Mouse (Mus musculus): ENCODE data around the gene Mapk12. TPM values are rescaled to one million over a fixed set of nuclear protein-coding genes. Genes with fewer than 3 reads are reported as not detected.

The Mapk12 gene
- polyA plus RNA-seq, 1 experiment from 2014 or later = 23.7 TPM

DNA sequence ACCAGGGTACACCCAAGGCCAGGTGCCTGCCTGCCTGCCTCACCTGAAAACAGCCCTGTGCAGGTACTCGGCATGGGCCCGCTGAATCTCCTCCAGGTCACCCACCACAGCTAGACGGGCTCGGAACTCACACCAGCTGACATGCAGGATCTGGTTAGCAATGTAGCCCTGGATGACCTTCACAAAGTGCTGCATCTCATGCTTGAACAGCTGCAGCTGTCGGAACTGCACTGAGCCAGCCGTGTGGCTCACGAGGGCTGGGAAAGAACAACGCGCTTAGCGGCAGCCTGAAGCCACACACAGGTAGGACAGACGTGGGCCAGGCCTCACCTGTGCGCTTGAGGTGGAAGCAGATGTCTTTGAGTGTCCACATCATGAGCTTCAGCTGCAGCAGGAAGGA lies 39.7 kb downstream of the Mapk12 start:
- H3K36me3 ChIP-seq = peaks cover 100% of the 10 kb centered on the region
- peaks cover 19% of the 10 kb centered on the region for H3K4me1 ChIP-seq (replicated peaks)
- 93% methylated on average over 12 of the region's 12 CpGs for WGBS
- H3K4me3 ChIP-seq = no peak overlapping the region
- H3K27me3 ChIP-seq (ENCODE audit: insufficient read depth, poor library complexity, severe bottlenecking) = no peaks in the 10 kb centered on the region
- no peak for DNase-seq (ENCODE audit: low spot score)
- H3K9me3 ChIP-seq = no peaks in the 10 kb centered on the region
- no peak overlapping the region for H3K27ac ChIP-seq

DNA sequence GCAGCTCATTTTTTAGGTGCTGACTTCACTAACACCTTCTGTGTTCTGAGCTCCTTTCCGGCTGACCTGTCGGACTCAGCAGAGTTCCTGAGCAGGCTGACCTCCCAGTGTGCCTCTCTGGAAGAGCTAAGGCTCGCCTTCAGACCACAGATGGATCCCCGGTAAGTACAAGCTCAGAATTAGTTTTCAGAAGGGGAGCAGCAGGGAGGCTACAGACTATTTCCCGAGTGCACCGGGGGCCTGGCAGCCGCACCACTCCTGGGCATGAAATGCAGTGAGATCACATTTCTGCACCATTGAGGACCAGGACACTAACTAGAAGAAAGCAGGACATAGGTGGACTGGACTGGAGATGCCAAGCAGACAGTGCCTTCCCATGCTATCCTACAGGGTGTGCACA lies 41.9 kb downstream of the Mapk12 start:
- no peaks in the 10 kb centered on the region for H3K27me3 ChIP-seq (ENCODE audit: insufficient read depth, poor library complexity, severe bottlenecking)
- 90% methylated on average over 7 of the region's 7 CpGs for WGBS
- peaks cover 16% of the 10 kb centered on the region for H3K4me1 ChIP-seq (replicated peaks)
- no peak for DNase-seq (ENCODE audit: low spot score)
- H3K9me3 ChIP-seq = no peaks in the 10 kb centered on the region
- H3K36me3 ChIP-seq = peaks cover 100% of the 10 kb centered on the region
- H3K27ac ChIP-seq = no peak overlapping the region
- no peak overlapping the region for H3K4me3 ChIP-seq

DNA sequence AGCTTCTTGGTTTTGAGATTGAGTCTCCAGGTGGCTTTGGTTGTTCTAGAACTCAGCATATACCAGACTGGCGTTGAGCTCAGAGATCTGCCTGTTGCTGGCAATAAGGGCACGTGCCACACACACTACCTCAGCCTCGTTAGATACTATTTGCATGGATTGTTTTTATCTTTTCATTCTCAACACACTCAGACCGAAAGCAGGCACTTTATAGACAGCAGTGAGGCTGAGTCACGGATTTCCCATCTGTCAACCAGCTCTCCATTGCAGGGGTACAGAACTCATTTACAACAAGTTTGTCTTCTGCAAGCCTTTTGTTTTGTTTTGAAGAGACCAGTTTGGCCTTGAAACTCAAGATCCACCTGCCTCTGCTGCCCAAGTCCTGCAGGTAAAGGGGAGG lies 43.1 kb downstream of the Mapk12 start:
- Histone ChIP-seq H3K36me3 (peaks cover 100% of the 10 kb centered on the region), H3K4me3 (no peak overlapping the region), H3K27me3 (ENCODE audit: insufficient read depth, poor library complexity, severe bottlenecking) (no peaks in the 10 kb centered on the region), H3K27ac (no peak overlapping the region), H3K4me1 (replicated peaks) (peaks cover 10% of the 10 kb centered on the region), H3K9me3 (no peaks in the 10 kb centered on the region)
- DNase-seq (ENCODE audit: low spot score) = no peak
- 95% methylated on average over 5 of the region's 5 CpGs for WGBS

DNA sequence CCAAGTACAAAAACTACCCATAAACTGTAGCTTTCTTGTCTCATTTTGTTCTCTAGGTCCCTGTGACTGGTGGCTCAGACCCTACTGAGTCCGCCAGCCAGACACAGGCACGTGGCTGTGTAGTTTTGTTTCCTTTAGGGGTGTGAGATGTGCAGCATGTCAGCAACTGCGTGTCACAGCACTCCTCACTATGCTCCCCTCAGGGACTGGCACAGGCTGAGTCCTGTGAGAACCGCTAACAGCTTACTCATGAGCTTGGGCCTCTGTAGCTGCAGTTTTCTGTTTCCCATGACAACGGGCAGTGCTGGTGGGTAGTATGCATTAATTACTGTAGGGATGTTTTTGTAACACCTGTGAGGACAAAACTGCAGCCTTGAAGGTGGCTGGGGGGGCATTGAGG lies 48.3 kb downstream of the Mapk12 start:
- Histone ChIP-seq H3K36me3 (peaks cover 57% of the 10 kb centered on the region), H3K27ac (no peak overlapping the region), H3K4me1 (replicated peaks) (peaks cover 23% of the 10 kb centered on the region), H3K9me3 (no peaks in the 10 kb centered on the region), H3K27me3 (ENCODE audit: insufficient read depth, poor library complexity, severe bottlenecking) (no peaks in the 10 kb centered on the region), H3K4me3 (no peak overlapping the region)
- WGBS = 88% methylated on average over 5 of the region's 5 CpGs
- DNase-seq (ENCODE audit: low spot score) = no peak

DNA sequence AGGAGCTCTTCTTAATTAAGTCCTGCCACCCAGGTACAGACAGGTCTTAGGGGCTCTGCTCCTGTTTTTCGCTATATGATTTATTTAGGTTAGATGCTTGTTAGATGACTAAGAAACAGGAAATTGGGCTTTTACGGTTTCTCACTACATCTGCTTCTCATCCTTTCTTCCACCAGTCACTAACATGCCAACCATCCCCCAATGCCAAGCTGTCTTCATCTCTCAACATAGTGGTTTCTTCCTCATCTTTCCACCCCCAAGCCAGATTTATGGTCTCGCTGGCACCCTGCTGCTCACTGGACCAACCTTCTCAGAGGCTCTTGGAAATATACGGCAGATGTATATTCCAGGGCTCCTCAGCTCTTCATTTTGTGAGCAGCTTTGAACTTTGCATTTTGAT lies 49.8 kb downstream of the Mapk12 start:
- WGBS = 92% methylated on average over 4 of the region's 4 CpGs
- peaks cover 57% of the 10 kb centered on the region for H3K36me3 ChIP-seq
- no peaks in the 10 kb centered on the region for H3K27me3 ChIP-seq (ENCODE audit: insufficient read depth, poor library complexity, severe bottlenecking)
- H3K27ac ChIP-seq = no peak overlapping the region
- H3K4me3 ChIP-seq = no peak overlapping the region
- no peak for DNase-seq (ENCODE audit: low spot score)
- no peaks in the 10 kb centered on the region for H3K9me3 ChIP-seq
- H3K4me1 ChIP-seq (replicated peaks) = peaks cover 23% of the 10 kb centered on the region

DNA sequence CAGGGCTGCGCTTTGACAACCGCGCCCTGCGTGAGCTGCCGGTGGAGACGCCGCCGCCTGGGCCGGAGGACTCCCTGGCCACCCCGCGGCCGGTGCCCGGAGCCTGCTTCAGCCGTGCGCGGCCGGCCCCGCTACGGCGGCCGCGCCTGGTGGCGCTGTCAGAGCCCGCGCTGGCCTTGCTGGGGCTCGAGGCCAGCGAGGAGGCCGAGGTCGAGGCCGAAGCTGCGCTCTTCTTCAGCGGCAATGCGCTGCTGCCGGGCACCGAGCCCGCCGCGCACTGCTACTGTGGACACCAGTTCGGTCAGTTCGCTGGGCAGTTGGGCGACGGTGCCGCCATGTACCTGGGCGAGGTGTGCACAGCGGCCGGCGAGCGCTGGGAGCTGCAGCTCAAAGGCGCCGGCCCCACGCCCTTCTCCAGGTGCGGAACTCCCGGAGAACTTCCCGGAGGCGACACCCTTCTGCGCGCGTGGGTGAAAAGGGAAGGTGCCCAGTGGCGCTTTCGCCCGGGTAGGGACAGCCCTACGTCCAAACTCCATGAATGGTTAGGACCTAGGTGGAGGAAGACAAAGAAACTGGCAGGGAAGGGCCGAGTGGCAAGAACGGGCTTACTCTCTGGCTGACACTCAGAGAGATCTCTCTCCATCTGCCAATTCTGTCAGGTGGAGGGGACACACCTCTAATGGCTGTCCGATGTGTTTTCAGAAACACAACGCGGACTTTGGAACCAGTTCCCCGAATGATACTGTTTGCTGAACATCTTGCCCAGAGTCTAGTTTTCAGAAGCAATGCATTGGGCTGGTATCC lies 51.1 kb downstream of the Mapk12 start:
- Histone ChIP-seq H3K9me3 (no peaks in the 10 kb centered on the region), H3K27ac (peak overlapping the region; percentile 91), H3K4me3 (peak overlapping the region; percentile 96), H3K27me3 (ENCODE audit: insufficient read depth, poor library complexity, severe bottlenecking) (no peaks in the 10 kb centered on the region), H3K4me1 (replicated peaks) (peaks cover 23% of the 10 kb centered on the region), H3K36me3 (peaks cover 57% of the 10 kb centered on the region)
- DNase-seq (ENCODE audit: low spot score) = no peak
- 4% methylated on average over 68 of the region's 68 CpGs for WGBS

DNA sequence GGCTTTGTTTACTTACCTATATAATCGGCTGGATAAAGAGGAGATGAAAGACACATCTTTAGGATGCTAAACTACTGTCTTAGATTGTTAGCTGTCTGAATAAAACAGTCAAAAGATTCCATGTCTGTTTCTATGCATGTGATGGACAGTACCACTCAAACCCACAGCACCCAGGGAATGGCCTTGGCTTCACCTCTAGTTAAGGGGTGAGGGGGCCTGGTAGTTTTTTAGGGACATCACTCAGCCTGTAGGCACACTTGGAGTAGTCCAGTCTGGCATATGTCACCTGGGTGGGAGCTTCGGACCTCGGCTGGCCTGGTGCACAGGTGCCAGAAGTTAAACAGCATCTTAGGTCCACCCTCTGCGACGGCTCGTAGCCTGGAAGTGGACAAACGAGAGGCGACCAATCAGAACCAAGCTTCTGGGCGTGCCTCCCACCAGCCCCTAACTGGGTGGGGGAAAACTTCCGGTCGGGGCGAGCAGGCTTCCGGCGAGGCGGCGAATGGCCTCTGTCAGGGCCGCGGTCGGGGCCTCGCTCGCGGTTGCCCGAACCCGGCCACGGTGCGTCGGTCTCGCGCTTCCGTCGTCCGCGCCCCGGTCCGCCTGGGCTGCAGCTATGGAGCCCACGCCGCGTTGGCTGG lies 51.8 kb downstream of the Mapk12 start, which contains the start of gene Selenoo:
Gene Selenoo (plus strand): TSS at position 478 of the 641 bp plus-strand sequence.
- peak; percentile 91 for DNase-seq (ENCODE audit: low spot score)

DNA sequence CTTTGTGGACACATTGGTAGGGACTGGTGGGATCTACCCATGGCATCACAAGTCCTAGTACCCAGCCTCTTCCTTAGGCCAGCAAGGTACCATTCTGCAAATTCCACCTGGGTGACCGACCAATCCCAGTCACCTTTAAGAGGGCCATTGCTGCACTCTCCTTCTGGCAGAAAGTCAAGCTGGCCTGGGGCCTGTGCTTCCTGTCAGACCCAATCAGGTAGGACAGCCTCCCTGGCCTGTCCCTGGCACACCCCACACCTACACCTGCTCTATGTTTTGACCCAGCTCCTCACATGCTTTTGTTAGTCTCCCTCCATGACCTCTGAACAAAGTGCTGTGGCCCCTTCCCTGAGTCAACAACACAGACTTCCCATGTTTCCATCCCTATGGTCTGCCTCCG lies 55.7 kb downstream of the Mapk12 start:
- no peak overlapping the region for H3K27ac ChIP-seq
- H3K4me1 ChIP-seq (replicated peaks) = peaks cover 16% of the 10 kb centered on the region
- 97% methylated on average over 2 of the region's 2 CpGs for WGBS
- no peaks in the 10 kb centered on the region for H3K9me3 ChIP-seq
- no peak for DNase-seq (ENCODE audit: low spot score)
- no peaks in the 10 kb centered on the region for H3K27me3 ChIP-seq (ENCODE audit: insufficient read depth, poor library complexity, severe bottlenecking)
- peaks cover 72% of the 10 kb centered on the region for H3K36me3 ChIP-seq
- no peak overlapping the region for H3K4me3 ChIP-seq

More for the DNA sequence above, 51.8 kb downstream of the Mapk12 start, which contains the start of gene Selenoo:
- H3K27ac ChIP-seq = peak within 1 kb of the TSS; percentile 91
- H3K4me1 ChIP-seq (replicated peaks) = peaks cover 23% of the 10 kb centered on the region
- H3K27me3 ChIP-seq (ENCODE audit: insufficient read depth, poor library complexity, severe bottlenecking) = no peaks in the 10 kb centered on the region
- peaks cover 57% of the 10 kb centered on the region for H3K36me3 ChIP-seq
- no peaks in the 10 kb centered on the region for H3K9me3 ChIP-seq
- 2% methylated on average over 38 of the region's 38 CpGs for WGBS
- H3K4me3 ChIP-seq = peak within 1 kb of the TSS; percentile 96

DNA sequence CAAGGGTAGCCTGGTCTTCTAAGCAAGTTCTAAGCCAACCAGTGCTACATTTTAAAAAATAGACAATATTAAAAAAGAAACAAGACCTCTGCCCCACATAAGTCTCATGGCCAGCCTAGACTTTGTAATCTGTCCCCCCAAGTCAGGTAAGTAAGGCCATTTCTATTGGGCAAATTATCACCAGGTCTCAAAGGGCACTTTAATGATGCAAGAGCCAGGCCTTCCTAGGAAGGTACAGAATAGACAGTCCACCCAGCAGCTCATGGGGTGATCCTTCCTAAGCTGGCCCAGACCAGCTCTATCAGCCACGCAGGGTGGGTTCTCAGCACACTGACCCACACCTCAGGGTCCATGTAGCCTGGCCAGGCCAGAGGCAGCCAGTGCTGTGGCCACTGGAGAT lies 56.6 kb downstream of the Mapk12 start:
- Histone ChIP-seq H3K4me3 (no peak overlapping the region), H3K27me3 (ENCODE audit: insufficient read depth, poor library complexity, severe bottlenecking) (no peaks in the 10 kb centered on the region), H3K27ac (no peak overlapping the region), H3K9me3 (no peaks in the 10 kb centered on the region), H3K36me3 (peaks cover 81% of the 10 kb centered on the region), H3K4me1 (replicated peaks) (peaks cover 9% of the 10 kb centered on the region)
- 94% methylated on average over 1 of the region's 1 CpGs for WGBS
- DNase-seq (ENCODE audit: low spot score) = no peak

Other genes with a start within 250 kb of the Mapk12 start
- gene Ttll8, start 186.3 kb downstream of the Mapk12 start, polyA plus RNA-seq (2016; fragmentation: Nextera tagmentation; extraction: Ambion mirVana) = 0.05 and 0.08 TPM in 2 replicates
- 4.7 and 5.5 TPM in 2 replicates for gene Mlc1, start 161.7 kb downstream of the Mapk12 start, polyA plus RNA-seq (2016; fragmentation: Nextera tagmentation; extraction: Ambion mirVana)
- not detected in 2 replicates for gene Mov10l1, start 157.8 kb downstream of the Mapk12 start, polyA plus RNA-seq (2016; fragmentation: Nextera tagmentation; extraction: Ambion mirVana)
- gene Panx2, start 81.0 kb downstream of the Mapk12 start, polyA plus RNA-seq (2016; fragmentation: Nextera tagmentation; extraction: Ambion mirVana) = 0.26 and 0.56 TPM in 2 replicates
- gene Trabd, start 65.6 kb downstream of the Mapk12 start, polyA plus RNA-seq (2016; fragmentation: Nextera tagmentation; extraction: Ambion mirVana) = 56.2 and 57.8 TPM in 2 replicates
- gene Selenoo, start 51.6 kb downstream of the Mapk12 start, polyA plus RNA-seq (2016; fragmentation: Nextera tagmentation; extraction: Ambion mirVana) = 15.9 and 21.6 TPM in 2 replicates
- 23.7 and 26.0 TPM in 2 replicates for gene Tubgcp6, start 17.6 kb downstream of the Mapk12 start, polyA plus RNA-seq (2016; fragmentation: Nextera tagmentation; extraction: Ambion mirVana)
- gene Hdac10, start 12.0 kb downstream of the Mapk12 start, polyA plus RNA-seq (2016; fragmentation: Nextera tagmentation; extraction: Ambion mirVana) = 16.4 and 18.5 TPM in 2 replicates
- gene Mapk11, start 8.9 kb upstream of the Mapk12 start, polyA plus RNA-seq (2016; fragmentation: Nextera tagmentation; extraction: Ambion mirVana) = 34.9 and 46.6 TPM in 2 replicates
- 133 and 155 TPM in 2 replicates for gene Plxnb2, start 40.1 kb upstream of the Mapk12 start, polyA plus RNA-seq (2016; fragmentation: Nextera tagmentation; extraction: Ambion mirVana)
- 29.7 and 40.1 TPM in 2 replicates for gene Dennd6b, start 55.8 kb upstream of the Mapk12 start, polyA plus RNA-seq (2016; fragmentation: Nextera tagmentation; extraction: Ambion mirVana)
- 27.2 and 45.7 TPM in 2 replicates for gene Ppp6r2, start 70.8 kb upstream of the Mapk12 start, polyA plus RNA-seq (2016; fragmentation: Nextera tagmentation; extraction: Ambion mirVana)
- gene Sbf1, start 174.6 kb upstream of the Mapk12 start, polyA plus RNA-seq (2016; fragmentation: Nextera tagmentation; extraction: Ambion mirVana) = 92.5 and 103 TPM in 2 replicates
- 0.25 and 0.27 TPM in 2 replicates for gene Adm2, start 182.0 kb upstream of the Mapk12 start, polyA plus RNA-seq (2016; fragmentation: Nextera tagmentation; extraction: Ambion mirVana)
- not detected in 2 replicates for gene Miox, start 193.7 kb upstream of the Mapk12 start, polyA plus RNA-seq (2016; fragmentation: Nextera tagmentation; extraction: Ambion mirVana)
- 49.2 and 52.0 TPM in 2 replicates for gene Lmf2, start 215.0 kb upstream of the Mapk12 start, polyA plus RNA-seq (2016; fragmentation: Nextera tagmentation; extraction: Ambion mirVana)
- gene Ncaph2, start 215.0 kb upstream of the Mapk12 start, polyA plus RNA-seq (2016; fragmentation: Nextera tagmentation; extraction: Ambion mirVana) = 187 and 194 TPM in 2 replicates
- 6.9 and 8.3 TPM in 2 replicates for gene Sco2, start 233.1 kb upstream of the Mapk12 start, polyA plus RNA-seq (2016; fragmentation: Nextera tagmentation; extraction: Ambion mirVana)
- 1.3 and 2.1 TPM in 2 replicates for gene Tymp, start 236.3 kb upstream of the Mapk12 start, polyA plus RNA-seq (2016; fragmentation: Nextera tagmentation; extraction: Ambion mirVana)
- gene Odf3b, start 238.6 kb upstream of the Mapk12 start, polyA plus RNA-seq (2016; fragmentation: Nextera tagmentation; extraction: Ambion mirVana) = 0.96 and 3.3 TPM in 2 replicates
- not detected in 2 replicates for gene Klhdc7b, start 244.2 kb upstream of the Mapk12 start, polyA plus RNA-seq (2016; fragmentation: Nextera tagmentation; extraction: Ambion mirVana)